Mouse (Mus musculus): ENCODE results near the gene Commd1.

DNA sequence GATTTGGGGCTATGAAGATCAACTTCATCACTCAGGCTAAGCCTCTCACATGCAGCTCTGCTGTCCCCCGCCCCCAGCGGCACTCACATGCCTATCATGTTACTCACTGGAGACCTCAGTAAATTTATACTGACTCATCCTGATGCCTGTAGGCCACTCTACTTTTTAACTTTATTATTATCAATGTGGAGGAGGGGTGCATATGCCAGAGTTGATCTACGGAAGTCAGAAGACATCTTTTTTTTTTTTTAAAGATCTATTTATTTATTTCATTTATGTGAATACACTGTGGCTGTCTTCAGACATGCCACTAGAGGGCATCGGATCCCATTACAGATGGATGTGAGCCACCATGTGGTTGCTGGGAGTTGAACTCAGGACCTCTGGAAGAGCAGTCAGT, 16.7 kb downstream of the Commd1 start:
- TF ChIP-seq CTCF (conservative IDR thresholded peaks at IDR 0.05; ENCODE audit: insufficient read depth, insufficient read length, low read depth, low read length), result 0 out of 2 replicates have a peak, but pooled peaks have one; percentile 7
- no peak for TF ChIP-seq POLR2A (IDR thresholded peaks at IDR 0.05; ENCODE audit: low read depth, low read length)

Measured in kidney, adult 2 months (tissue).